In genomic region chr6:128200116-128200846, GRCm38 (mm10) we compare ENCODE assay signal across 8 mouse cellular contexts. TPM values are rescaled to one million over a fixed set of nuclear protein-coding genes. Genes with fewer than 3 reads are reported as not detected.
DNase-seq lines count a peak whose midpoint lies in the region; ATAC-seq lines count a peak whose summit lies in the region.

No protein-coding gene starts in this region.

- H3K36me3 ChIP-seq in intestine, embryonic 14.5 days (ENCODE audit: control insufficient read depth, insufficient read depth, low read length), result no peaks in the 10 kb centered on the region

- 0% methylated on average over 54 of the region's 54 CpGs for WGBS in intestine, embryonic 14.5 days

- peak overlapping the region; percentile 94 for H3K4me2 ChIP-seq in intestine, embryonic 14.5 days (ENCODE audit: low read length)

- peak overlapping the region; percentile 49 for H3K4me3 ChIP-seq in intestine, embryonic 14.5 days (ENCODE audit: low read depth, low read length)

- peak; percentile 97 for ATAC-seq in intestine, embryonic 14.5 days (replicated peaks; ENCODE audit: low FRiP score, low TSS enrichment, low read depth)

- H3K9ac ChIP-seq in intestine, embryonic 14.5 days (ENCODE audit: low read length), result peak overlapping the region; percentile 54

- H3K4me1 ChIP-seq in intestine, embryonic 14.5 days (replicated peaks; ENCODE audit: control insufficient read depth, insufficient read depth, low read length), result no peaks in the 10 kb centered on the region; the same call in 1 of the 2 replicates

- no peak overlapping the region for H3K27ac ChIP-seq in intestine, embryonic 14.5 days (ENCODE audit: low read depth)

- peak; percentile 99 for DNase-seq in adrenal gland, adult 18-20 months (ENCODE audit: low spot score in 2 of 2)
- peak; percentile 98 for DNase-seq in embryo, embryonic 11 days
- peak; percentile 98 for DNase-seq in gastrocnemius, postnatal 25 days
- peak; percentile 99 for DNase-seq in intestine, embryonic 14.5 days (ENCODE audit: low spot score)
- peak; percentile 97 to 98 for DNase-seq in left cerebral cortex, postnatal 14 days (ENCODE audit: low spot score in 2 of 2)
- DNase-seq in mesoderm, embryonic 11.5 days (ENCODE audit: low read depth, low spot score), result peak; percentile 99
- peak; percentile 97 to 98 for DNase-seq in right cerebral cortex, postnatal 36 days (ENCODE audit: low spot score in 2 of 2)
- peak; percentile 100 for DNase-seq in yolk sac, embryonic 10.5 days (ENCODE audit: low spot score)

- no peaks in the 10 kb centered on the region for H3K9me3 ChIP-seq in intestine, embryonic 14.5 days (ENCODE audit: control insufficient read depth, low read length)

- intact Hi-C loops in left cerebral cortex, postnatal 14 days (cut with DNase I), result no loop called here

- no peaks in the 10 kb centered on the region for H3K27me3 ChIP-seq in intestine, embryonic 14.5 days (replicated peaks; ENCODE audit: control insufficient read depth, insufficient read depth, low read length)

RNA-seq across cellular contexts. Expression of gene Tspan9, which starts 56.9 kb away (rescaled TPM):
- total RNA-seq in adrenal gland, adult 18-20 months (2021), result 10 to 100 TPM; 43.7 to 57.9 TPM
- total RNA-seq in gastrocnemius, postnatal 25 days (2021), result 10 to 100 TPM; 48.6 to 56.6 TPM
- polyA plus RNA-seq in intestine, embryonic 14.5 days (2014; fragmentation: Nextera tagmentation; extraction: Ambion mirVana), result 110 and 113 TPM in 2 replicates
- 10 to 100 TPM; 71.3 to 77.5 TPM for total RNA-seq in left cerebral cortex, postnatal 14 days (2021)
